Mouse (Mus musculus): ENCODE results near the gene Vmn2r20.
"Not testable (repeated sequence)": the region's sequence is repeated elsewhere in the genome, so short reads cannot be mapped to it uniquely, and the experiment has no call there.

Vmn2r20 gene

GRCm38 (mm10) chr6:123418016-123418415 is at the start of gene Vmn2r20:
TSS of gene Vmn2r20 (minus strand) at chr6:123418116.
- not testable (repeated sequence) for DNase-seq (ENCODE audit: low read depth in 2 of 2, low spot score in 2 of 2)

DNA sequence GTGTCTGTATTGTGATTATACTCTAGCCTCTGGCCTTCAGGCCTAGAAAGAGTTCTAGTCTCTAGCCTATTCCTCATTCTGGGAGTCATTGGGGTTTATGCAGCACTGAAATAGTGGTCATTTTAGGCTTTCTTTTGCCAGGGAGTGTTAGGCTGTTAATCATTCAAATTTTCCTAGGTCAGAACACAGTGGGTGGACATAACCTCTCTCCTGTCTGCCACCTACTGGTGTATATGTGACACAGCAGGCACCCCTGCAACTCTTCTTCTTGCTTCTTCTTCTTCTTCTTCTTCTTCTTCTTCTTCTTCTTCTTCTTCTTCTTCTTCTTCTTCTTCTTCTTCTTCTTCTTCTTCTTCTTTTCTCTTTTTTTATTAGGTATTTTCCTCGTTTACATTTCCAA is 6.5 kb upstream of the Vmn2r20 start:
- not testable (repeated sequence) for DNase-seq (ENCODE audit: low read depth in 2 of 2, low spot score in 2 of 2)

DNA sequence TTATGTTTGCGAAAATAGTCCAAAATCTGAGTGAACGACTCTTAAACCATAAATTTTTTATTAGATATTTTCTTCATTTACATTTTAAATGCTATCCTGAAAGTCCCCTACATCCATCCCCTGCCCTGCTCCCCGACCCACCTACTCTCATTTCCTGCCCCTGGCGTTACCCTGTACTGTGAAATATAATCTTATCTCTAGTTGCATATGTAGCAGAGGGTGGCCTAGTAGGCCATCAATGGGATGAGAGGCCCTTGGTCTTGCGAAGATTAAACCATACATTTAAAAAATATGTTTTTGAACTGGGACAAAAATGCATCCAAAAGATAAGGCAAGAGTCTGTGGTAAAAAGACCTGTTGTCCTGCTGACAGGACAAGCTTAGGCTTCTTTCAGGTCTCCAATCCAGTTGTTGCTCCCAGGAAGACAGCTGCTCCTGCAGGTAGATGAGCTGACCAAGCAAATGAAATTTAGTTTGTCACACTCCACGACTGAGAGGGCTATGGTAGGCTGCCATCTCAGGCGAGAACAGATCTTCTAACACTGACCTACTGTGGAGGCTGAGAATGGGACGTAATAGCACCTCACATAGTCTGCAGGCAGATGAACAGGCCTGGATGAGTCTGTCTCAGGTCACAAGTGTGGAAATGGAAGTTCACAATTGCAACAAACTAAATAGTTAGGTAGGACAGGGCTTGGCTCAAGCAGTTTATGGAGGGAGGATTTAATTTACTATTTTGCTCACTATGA is 10.8 kb downstream of the Vmn2r20 start:
- DNase-seq (ENCODE audit: low read depth in 2 of 2, low spot score in 2 of 2), result not testable (repeated sequence)

DNA sequence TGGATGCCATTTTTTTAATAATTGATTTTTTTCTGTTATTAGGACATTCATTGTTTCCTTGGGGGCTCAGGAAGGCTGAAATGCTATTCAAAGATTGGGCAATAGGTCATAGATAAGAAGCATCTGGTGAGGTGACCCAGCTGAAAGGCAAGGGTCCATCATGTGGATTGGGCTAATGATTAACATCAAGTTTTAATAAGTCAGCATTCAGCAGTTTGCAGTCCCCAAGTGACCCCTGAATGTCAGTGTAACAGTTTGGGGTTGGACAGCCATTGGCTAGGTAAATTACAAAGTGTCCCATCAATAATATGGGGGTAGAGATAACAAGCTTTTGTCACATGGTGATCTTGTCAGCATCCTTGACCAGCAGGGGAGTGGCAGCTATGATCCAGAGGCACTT is 29.1 kb downstream of the Vmn2r20 start:
- DNase-seq (ENCODE audit: low read depth in 2 of 2, low spot score in 2 of 2), result not testable (repeated sequence)

- no peak for DNase-seq (ENCODE audit: low read depth in 2 of 2, low spot score in 2 of 2)
Observed at GRCm38 (mm10) chr6:123346141-123346540, 71.8 kb downstream of the Vmn2r20 start.

- DNase-seq (ENCODE audit: low read depth in 2 of 2, low spot score in 2 of 2), result no peak
Observed at GRCm38 (mm10) chr6:123340093-123340492, 77.8 kb downstream of the Vmn2r20 start.

DNA sequence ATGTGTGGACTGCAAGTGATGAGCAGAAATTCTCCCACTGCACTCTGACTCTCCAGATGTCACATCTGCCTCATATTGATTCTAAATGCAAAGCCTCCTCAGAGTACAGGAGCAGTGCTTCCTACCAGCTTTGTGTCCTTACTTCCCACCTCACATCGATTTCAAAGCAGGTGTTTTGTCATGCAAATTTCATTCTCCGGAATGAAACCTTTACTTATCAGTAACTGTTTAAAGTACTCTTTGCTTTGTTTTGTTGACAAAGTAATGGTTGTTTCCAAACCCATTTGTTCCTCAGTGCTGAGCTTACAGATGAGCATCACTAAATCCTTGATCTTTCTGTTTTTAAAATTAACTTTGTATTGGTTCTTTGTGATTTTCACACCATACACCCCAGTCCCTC is 85.4 kb downstream of the Vmn2r20 start:
- no peak for DNase-seq (ENCODE audit: low read depth in 2 of 2, low spot score in 2 of 2)
